Mouse (Mus musculus) erythroid progenitor cell, adult 5-6 weeks (primary cell): ENCODE data around the gene Sesn3. TPM values are rescaled to one million over a fixed set of nuclear protein-coding genes. Genes with fewer than 3 reads are reported as not detected.

Source experiments
- ATAC-seq: replicated peaks from 2 replicates; pipeline ENCODE4 v1.8.0; 2016; ENCODE audit warnings: moderate number of reproducible peaks, mild to moderate bottlenecking, moderate TSS enrichment, inconsistent platforms; ENCODE audit not compliant: poor library complexity, low FRiP score, severe bottlenecking
- total RNA-seq, 2 experiments: library from RNA; stranded (forward) in 1 of 2; stranded (reverse) in 1 of 2; fragments of 150-400 nt in 1 of 2; fragments of 186-747, 209-891 nt in 1 of 2; gene quantifications; 2 replicates each; pipeline versions ENCODE4 v1.2.3 to v1.2.4; 2015 to 2017; ENCODE audit warnings: low replicate concordance in 2 of 2

Gene Sesn3
- total RNA-seq, 2 experiments from 2014 or later, result 3.2 to 5.9 TPM

- no peak for ATAC-seq
These were observed 1.8 kb downstream of the Sesn3 start for GRCm38 (mm10) chr9:14276481-14277287.

- ATAC-seq, result no peak
These were observed 2.6 kb downstream of the Sesn3 start for GRCm38 (mm10) chr9:14277365-14277991.

DNA sequence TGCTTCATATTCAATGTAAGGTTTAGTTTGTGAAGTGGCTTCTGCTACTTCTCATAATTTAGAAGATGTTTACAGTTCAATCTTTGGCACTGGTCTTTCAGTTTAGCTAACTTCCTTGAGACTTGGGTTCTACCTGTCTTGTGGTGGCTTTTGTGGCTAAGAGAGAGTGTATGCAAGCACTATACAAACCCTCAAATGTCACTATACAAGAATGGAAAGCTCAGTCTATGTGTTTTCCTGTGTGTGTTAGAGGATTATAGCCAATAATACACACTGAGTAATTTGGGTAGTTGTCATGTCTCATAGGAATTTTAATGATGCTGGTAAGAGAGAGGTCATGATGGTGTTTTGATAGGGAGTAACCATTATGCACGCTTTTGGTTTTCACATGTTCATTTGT, 5.8 kb downstream of the Sesn3 start:
- no peak for ATAC-seq

DNA sequence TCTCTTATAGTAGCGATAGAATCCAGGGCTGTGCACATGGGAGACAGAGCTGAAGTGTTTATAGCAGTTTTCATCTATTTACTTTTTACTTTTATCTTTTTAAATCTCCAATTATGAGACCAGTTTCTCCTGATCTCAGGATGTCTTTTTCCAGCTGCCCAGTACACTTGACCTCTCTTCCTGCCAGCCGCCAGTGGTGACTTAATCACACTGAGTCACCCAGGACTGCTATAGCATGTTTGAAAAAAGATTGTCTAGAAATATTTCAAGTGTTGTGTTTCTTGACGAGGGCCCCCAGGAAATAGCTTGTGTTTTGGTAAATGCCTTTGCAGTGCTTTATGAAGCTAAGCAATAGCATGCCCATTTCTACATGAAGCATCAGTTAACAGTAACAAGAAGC, 10.2 kb downstream of the Sesn3 start:
- ATAC-seq, result no peak

- ATAC-seq, result no peak
These were observed 12.4 kb downstream of the Sesn3 start for GRCm38 (mm10) chr9:14287234-14287633.

DNA sequence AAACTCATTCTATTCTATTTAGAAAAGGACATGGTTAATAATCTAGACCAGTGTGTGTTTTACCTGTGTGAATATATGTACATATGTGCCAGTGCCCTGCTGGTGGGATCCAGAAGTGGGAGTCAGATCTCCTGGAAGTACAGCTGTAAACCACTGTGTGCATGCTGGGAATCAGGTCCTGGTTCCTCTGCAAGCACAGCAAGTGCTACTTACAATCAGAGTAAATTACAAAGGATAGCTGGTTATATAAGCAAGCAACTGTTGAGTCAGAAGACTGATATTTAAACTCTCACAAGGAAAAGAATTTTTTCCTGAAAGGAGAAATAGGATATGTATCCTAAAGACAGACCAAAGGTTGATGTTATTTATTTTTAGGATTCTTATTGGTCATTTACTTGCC, 13.6 kb downstream of the Sesn3 start:
- no peak for ATAC-seq

- no peak for ATAC-seq
These were observed 19.0 kb downstream of the Sesn3 start for GRCm38 (mm10) chr9:14293866-14294265.

GRCm38 (mm10) chr9:14295680-14296440, 21.0 kb downstream of the Sesn3 start:
- ATAC-seq, result no peak

DNA sequence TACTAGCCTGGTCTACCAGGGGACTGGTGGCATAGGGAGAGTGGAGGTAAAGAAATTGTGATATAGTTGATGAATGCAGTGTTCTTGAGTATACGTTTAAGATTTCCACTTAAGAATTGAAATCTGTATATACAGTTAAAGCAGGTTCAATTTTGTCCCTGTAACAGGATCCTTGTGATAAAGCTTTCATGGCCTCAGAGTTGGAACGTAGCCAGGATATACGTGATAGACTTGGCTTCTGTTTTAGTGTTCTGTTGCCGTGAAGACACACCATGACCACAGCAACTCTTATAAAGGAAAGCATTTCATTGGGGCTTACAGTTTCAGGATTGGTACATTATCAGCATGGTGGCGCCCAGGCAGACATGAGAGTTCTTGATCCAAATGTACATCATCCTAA, 22.3 kb downstream of the Sesn3 start:
- no peak for ATAC-seq

GRCm38 (mm10) chr9:14299819-14300218, 25.0 kb downstream of the Sesn3 start:
- no peak for ATAC-seq

DNA sequence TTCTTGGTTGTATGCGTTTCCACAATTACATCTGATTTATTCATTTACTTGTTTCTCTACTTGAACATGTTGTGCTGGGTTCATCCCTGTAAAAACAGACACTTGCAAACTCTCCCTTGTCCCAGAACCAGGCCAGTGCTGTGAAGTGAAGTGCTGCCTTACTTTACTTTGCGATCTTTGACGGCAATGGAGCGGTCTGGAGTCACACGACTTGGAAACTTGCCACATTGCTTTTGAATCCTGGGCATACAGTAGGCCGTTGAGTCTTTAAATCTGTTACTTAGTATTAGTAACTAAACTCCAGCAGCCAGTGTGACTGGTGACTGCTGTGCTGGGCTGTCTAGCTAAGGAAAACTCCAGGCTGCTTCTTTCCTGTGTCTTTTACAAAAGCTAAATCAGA, 25.9 kb downstream of the Sesn3 start:
- ATAC-seq, result no peak

DNA sequence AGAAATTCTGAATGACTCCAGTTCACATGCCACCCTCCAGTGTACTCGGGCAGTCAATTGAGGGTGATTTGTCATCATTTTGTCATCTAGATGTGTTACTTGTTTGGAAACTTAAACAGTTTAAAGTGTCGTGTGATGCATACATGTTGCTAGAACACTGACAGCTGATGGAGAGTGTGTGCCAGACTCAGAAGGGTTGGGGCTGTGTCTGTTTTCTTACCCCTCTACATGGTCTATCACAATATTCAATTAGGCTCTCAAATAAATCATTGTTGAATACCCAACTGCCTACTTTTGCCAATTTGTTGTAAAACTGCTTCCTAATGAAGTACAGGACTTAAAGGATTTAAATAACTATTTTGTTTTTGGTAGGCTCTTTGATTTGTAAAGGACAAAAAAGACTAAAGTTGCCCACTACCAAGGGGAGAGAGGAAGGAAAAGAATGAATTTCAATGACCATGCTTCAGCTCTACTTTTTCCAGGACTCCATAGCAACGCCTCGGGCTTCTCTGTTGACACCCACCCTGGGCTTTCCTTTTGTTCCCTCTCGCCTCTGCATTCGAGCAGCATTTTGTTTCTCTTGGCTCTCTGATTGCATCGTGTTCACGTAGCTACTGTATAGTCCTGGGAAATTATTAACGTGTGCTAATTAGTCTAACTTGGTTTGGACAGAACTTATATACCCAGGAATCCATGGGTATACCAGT, 29.5 kb downstream of the Sesn3 start:
- ATAC-seq, result no peak

DNA sequence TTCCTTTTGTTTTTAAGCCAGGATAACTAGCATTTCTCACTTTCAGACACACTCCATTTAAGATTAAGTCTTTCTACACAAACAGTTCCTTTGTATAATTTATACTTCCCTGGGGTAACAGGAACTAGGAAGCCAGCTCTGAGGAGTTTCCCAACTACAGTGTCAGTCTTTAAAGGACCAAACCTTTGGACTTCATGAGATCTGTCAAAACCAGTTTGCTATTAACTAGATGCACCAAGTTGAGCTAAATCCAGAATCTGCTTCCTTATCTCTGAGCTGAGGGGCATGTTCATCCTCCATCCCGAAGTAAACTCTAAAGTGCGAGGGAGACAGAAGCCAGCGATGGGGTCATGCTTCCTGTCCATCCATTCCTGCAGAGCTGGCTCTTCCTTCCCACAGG, 32.5 kb downstream of the Sesn3 start:
- ATAC-seq, result no peak

- ATAC-seq, result no peak
These were observed 39.1 kb downstream of the Sesn3 start for GRCm38 (mm10) chr9:14313968-14314367.

DNA sequence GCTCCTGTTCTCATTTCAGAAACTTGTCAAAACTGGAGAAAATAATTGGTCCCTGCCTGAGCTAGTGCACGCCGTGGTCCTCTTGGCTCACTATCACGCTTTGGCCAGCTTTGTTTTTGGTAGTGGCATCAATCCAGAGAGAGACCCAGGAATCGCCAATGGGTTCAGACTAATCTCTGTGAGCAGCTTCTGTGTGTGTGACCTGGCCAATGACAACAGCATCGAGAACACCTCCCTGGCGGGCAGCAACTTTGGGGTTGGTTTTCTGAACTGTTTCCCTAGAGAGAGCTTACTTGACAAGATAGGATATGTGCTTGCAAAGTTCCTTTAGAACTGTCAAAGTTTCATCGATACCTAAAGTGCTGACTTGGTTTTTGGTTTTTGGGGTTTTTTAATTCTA, 39.6 kb downstream of the Sesn3 start:
- ATAC-seq, result no peak

GRCm38 (mm10) chr9:14316618-14317017, 41.8 kb downstream of the Sesn3 start:
- no peak for ATAC-seq

DNA sequence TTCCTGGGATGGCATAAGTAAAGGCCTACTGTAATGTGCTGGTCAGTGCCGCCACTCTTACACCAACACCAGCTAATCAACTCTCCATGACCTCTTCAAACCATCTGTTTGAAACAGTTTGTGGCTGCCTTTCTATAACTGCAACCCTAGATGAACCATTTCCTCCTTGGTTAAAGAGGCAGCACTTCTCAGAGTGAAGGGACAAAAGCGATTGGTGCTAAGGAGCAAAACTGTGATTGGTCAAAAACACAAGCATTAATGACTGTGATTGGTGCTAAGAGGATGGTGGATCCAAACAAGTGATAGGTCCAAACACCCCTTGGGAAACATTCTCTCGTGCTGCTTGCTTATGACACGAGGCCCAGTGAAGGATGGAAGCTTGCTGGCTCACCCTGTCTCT, 61.0 kb downstream of the Sesn3 start:
- no peak for ATAC-seq

- no peak for ATAC-seq
These were observed 62.0 kb downstream of the Sesn3 start for GRCm38 (mm10) chr9:14336901-14337300.

DNA sequence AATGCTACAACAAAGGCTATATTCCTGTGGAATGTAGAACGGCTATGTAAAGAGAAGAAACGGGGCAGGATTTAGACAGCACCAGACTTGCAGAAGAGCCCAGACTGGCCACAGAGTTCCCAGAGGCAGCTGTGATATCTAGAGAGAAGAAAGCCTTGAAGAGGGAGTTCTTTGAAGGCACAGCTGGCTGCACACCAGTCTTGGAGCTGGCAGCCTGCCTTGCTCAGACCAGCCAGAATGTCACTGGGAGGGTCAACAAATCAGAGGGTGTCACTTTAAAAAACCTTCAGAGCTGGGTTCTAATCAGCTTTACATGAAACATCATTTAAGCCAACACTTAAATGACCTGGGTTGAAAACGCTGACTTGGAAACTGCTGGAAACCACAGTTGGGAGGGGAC, 63.8 kb downstream of the Sesn3 start:
- no peak for ATAC-seq

- ATAC-seq, result 0 out of 2 replicates have a peak, but pooled peaks have one; percentile 48
These were observed 67.3 kb downstream of the Sesn3 start for GRCm38 (mm10) chr9:14342041-14342668.
